Mouse (Mus musculus) heart, adult 2 months (tissue): Measurements from ENCODE around the gene Timm29. TPM values are rescaled to one million over a fixed set of nuclear protein-coding genes. Genes with fewer than 3 reads are reported as not detected.

Source experiments
- DNase-seq, 2 experiments: peaks; one replicate each; pipeline ENCODE4 v3.0.0; 2021
- H3K27ac ChIP-seq: fragments of 200-600 bp; 2 replicates; pipeline ENCODE4 v1.8.1; 2022
- H3K27me3 ChIP-seq: fragments of 200-500 bp; 2 replicates; pipeline ENCODE4 v1.6.1; 2012; ENCODE audit warnings: mild to moderate bottlenecking, low read length, inconsistent platforms, mixed read lengths; ENCODE audit not compliant: control insufficient read depth, insufficient read depth
- H3K36me3 ChIP-seq: fragments of 200-500 bp; 2 replicates; pipeline ENCODE4 v1.6.1; 2012; ENCODE audit warnings: low read length, inconsistent platforms; ENCODE audit not compliant: control insufficient read depth, insufficient read depth
- H3K4me1 ChIP-seq: fragments of 200-500 bp; 2 replicates; pipeline ENCODE4 v1.6.1; 2011; ENCODE audit warnings: low read length; ENCODE audit not compliant: control insufficient read depth, insufficient read depth
- H3K4me3 ChIP-seq: fragments of 200-600 bp; 2 replicates; pipeline ENCODE4 v1.8.1; 2022
- H3K79me2 ChIP-seq: fragments of 200-500 bp; replicated peaks from 2 replicates; pipeline ENCODE4 v1.6.1; 2012; ENCODE audit warnings: mild to moderate bottlenecking, inconsistent platforms, low read length, moderate library complexity, mixed read lengths; ENCODE audit not compliant: control insufficient read depth, insufficient read depth
- H3K9ac ChIP-seq: fragments of 200-500 bp; 2 replicates; pipeline ENCODE4 v1.6.1; 2012; ENCODE audit warnings: low read depth, mild to moderate bottlenecking, control low read depth, inconsistent platforms, low read length, mixed read lengths
- CTCF ChIP-seq: fragments of 200-600 bp; IDR thresholded peaks from 2 replicates; pipeline ENCODE4 v1.8.1; 2022; ENCODE audit warnings: antibody characterized with exemption, mild to moderate bottlenecking, moderate library complexity
- EP300 ChIP-seq: fragments of 200-500 bp; IDR thresholded peaks from 2 replicates; pipeline ENCODE4 v1.6.1; 2011; ENCODE audit warnings: low read depth, low read length, control low read depth; ENCODE audit not compliant: insufficient read depth
- POLR2A ChIP-seq: fragments of 200-500 bp; IDR thresholded peaks from 2 replicates; pipeline ENCODE4 v1.6.1; 2011; ENCODE audit warnings: mild to moderate bottlenecking, low read depth, low read length, control low read depth; ENCODE audit not compliant: insufficient read depth
- WGBS: fragments of 180-500 bp; shearing (Covaris S2); methylation state at CpG from one replicate; pipeline ENCODE4 v1.1.7; 2018; 5-methylcytosine and 5-hydroxymethylcytosine counted together
- intact Hi-C: fragments of 180-260 bp; cut with DNase I; formaldehyde crosslinking; loops from one replicate; pipeline ENCODE4 v1.15.1; 2025
- polyA plus RNA-seq: library from polyadenylated mRNA; depleted of rRNA; stranded (reverse); fragments of >200 nt; gene quantifications from 2 replicates; pipeline ENCODE4 v1.2.3, GENCODE M21; 2012
- total RNA-seq, 2 experiments: library from RNA; stranded (reverse); gene quantifications; 2 replicates each; pipeline ENCODE4 v1.2.3; 2021

Gene Timm29
- total and polyA plus RNA-seq, 3 experiments, result 35.2 to 63.8 (median 55.2) TPM

GRCm38 (mm10) chr9:21594838-21595237, 2.3 kb downstream of the Timm29 start:
- TF ChIP-seq EP300, result no peak
- no peak for TF ChIP-seq POLR2A
- TF ChIP-seq CTCF, result no peak
- Histone ChIP-seq H3K9ac (no peak overlapping the region), H3K36me3 (no peaks in the 10 kb centered on the region; the same call in 1 of the 2 replicates), H3K4me3 (no peak overlapping the region), H3K27me3 (no peaks in the 10 kb centered on the region), H3K27ac (no peak overlapping the region), H3K4me1 (peaks cover 9% of the 10 kb centered on the region), H3K79me2 (no peaks in the 10 kb centered on the region; the same call in 1 of the 2 replicates)
- WGBS, result 65% methylated on average over 2 of the region's 2 CpGs
- intact Hi-C loops, result no loop called here
- no peak for DNase-seq

GRCm38 (mm10) chr9:21598198-21598597, 5.7 kb downstream of the Timm29 start:
- Histone ChIP-seq H3K9ac (no peak overlapping the region), H3K4me1 (peaks cover 7% of the 10 kb centered on the region), H3K4me3 (no peak overlapping the region), H3K27me3 (no peaks in the 10 kb centered on the region), H3K36me3 (no peaks in the 10 kb centered on the region; the same call in 1 of the 2 replicates), H3K79me2 (no peaks in the 10 kb centered on the region; the same call in 1 of the 2 replicates), H3K27ac (no peak overlapping the region)
- no peak for DNase-seq
- intact Hi-C loops, result no loop called here
- TF ChIP-seq POLR2A, result no peak
- peak; percentile 49 for TF ChIP-seq CTCF
- no peak for TF ChIP-seq EP300
- WGBS, result 36% methylated on average over 2 of the region's 2 CpGs

- H3K9ac ChIP-seq, result no peak overlapping the region
- no peaks in the 10 kb centered on the region for H3K27me3 ChIP-seq
- H3K79me2 ChIP-seq, result no peaks in the 10 kb centered on the region
- intact Hi-C loops, result loop anchor here (5.0 kb wide), 1 partner anchor 202 kb away; no protein-coding TSS in a partner anchor
- H3K4me3 ChIP-seq, result no peak overlapping the region
- 0 out of 2 replicates have a peak, but pooled peaks cover 1% of the 10 kb centered on the region for H3K4me1 ChIP-seq
- DNase-seq, result no peak
- no peaks in the 10 kb centered on the region for H3K36me3 ChIP-seq
- 70% methylated on average over 3 of the region's 3 CpGs for WGBS
- TF ChIP-seq POLR2A, result no peak
- no peak for TF ChIP-seq EP300
- no peak for TF ChIP-seq CTCF
- H3K27ac ChIP-seq, result no peak overlapping the region
Observed at GRCm38 (mm10) chr9:21600186-21600585, 7.7 kb downstream of the Timm29 start.

- H3K4me3 ChIP-seq, result no peak overlapping the region
- H3K9ac ChIP-seq, result no peak overlapping the region
- no peaks in the 10 kb centered on the region for H3K27me3 ChIP-seq
- intact Hi-C loops, result loop anchor here (5.0 kb wide), 1 partner anchor 201 kb away; no protein-coding TSS in a partner anchor
- 0 out of 2 replicates have a peak, but pooled peaks cover 1% of the 10 kb centered on the region for H3K4me1 ChIP-seq
- H3K27ac ChIP-seq, result no peak overlapping the region
- no peak for DNase-seq
- H3K79me2 ChIP-seq, result no peaks in the 10 kb centered on the region
- H3K36me3 ChIP-seq, result no peaks in the 10 kb centered on the region
- 84% methylated on average over 2 of the region's 2 CpGs for WGBS
- no peak for TF ChIP-seq CTCF
- TF ChIP-seq EP300, result no peak
- no peak for TF ChIP-seq POLR2A
Observed at GRCm38 (mm10) chr9:21601073-21601472, 8.6 kb downstream of the Timm29 start.

GRCm38 (mm10) chr9:21601722-21602399, 9.3 kb downstream of the Timm29 start:
- H3K27ac ChIP-seq, result no peak overlapping the region
- DNase-seq, result peak; percentile 65
- H3K4me1 ChIP-seq, result 0 out of 2 replicates have a peak, but pooled peaks cover 1% of the 10 kb centered on the region
- H3K36me3 ChIP-seq, result no peaks in the 10 kb centered on the region
- no peaks in the 10 kb centered on the region for H3K27me3 ChIP-seq
- TF ChIP-seq CTCF (peak; percentile 89), POLR2A (no peak), EP300 (0 out of 2 replicates have a peak, but pooled peaks have one; percentile 75)
- H3K4me3 ChIP-seq, result no peak overlapping the region
- H3K79me2 ChIP-seq, result no peaks in the 10 kb centered on the region
- 53% methylated on average over 10 of the region's 10 CpGs for WGBS
- no peak overlapping the region for H3K9ac ChIP-seq
- intact Hi-C loops, result loop anchor here (2.0 to 5.0 kb wide), 2 partner anchors 200 to 267 kb away; no protein-coding TSS in a partner anchor

GRCm38 (mm10) chr9:21604119-21604518, 11.6 kb downstream of the Timm29 start:
- no peaks in the 10 kb centered on the region for H3K36me3 ChIP-seq
- no peak for DNase-seq
- H3K27me3 ChIP-seq, result no peaks in the 10 kb centered on the region
- intact Hi-C loops, result loop anchor here (5.0 kb wide), 1 partner anchor 198 kb away; no protein-coding TSS in a partner anchor
- TF ChIP-seq POLR2A (no peak), CTCF (0 out of 2 replicates have a peak, but pooled peaks have one; percentile 24)
- H3K27ac ChIP-seq, result no peak overlapping the region
- 0 out of 2 replicates have a peak, but pooled peaks cover 1% of the 10 kb centered on the region for H3K4me1 ChIP-seq
- WGBS, result 69% methylated on average over 5 of the region's 5 CpGs
- H3K79me2 ChIP-seq, result no peaks in the 10 kb centered on the region
- no peak overlapping the region for H3K4me3 ChIP-seq
- H3K9ac ChIP-seq, result no peak overlapping the region
